Mouse (Mus musculus): ENCODE measurements at regions not wholly inside any gene's neighbourhood (a gene's known extent, or its start where the extent isn't known, plus 50 kb on each side); places are given as distances from the start of the nearest gene placed in this dataset.

DNA sequence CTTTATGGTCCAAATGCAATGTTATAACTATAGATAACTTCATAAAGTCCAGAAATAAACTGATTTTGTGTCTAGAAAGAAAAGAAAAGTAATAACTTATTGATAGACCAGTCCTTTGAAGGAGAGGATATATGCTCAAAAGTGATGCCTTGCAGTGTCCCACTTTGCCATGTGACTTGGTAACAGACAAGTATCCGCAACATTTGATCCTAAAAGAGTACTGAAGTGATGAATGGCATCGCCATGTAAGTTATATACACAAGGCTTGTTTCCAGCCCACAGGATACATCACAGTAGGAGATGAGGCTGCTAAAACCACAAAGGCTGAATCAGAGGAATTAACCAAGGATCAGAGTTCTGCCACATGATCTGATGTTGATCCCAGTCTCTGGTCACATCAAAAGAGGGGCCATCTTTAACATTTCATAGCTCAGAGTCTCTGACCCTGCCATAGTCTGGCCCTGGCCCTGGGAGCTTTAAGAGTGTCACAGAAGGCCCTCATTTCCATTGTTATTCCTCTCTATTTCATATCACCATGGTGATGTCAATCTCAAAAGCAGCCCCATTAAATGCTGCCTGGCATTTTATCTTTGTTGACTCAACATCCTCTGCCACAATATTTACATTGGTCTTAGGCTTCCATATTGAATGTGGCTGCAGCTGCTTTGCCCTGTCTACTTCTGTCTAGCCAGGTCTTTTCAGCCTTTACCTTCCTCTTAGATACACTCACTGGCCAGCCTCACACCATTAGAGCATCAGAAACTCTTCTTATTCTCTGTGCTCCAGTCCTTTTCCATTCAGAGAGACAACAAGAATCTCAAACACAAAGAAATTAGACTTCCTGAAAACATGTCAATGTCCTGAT, 506.4 kb upstream of the Gm9747 start:
- no peak for TF ChIP-seq CTCF (IDR thresholded peaks at IDR 0.05)
- TF ChIP-seq EP300 (IDR thresholded peaks at IDR 0.05): no peak

Measured in lung, postnatal 0 days (tissue).